3 mouse cellular contexts compared by ENCODE assay signal in genomic region chr10:117758344-117758743, GRCm38 (mm10). TPM values are rescaled to one million over a fixed set of nuclear protein-coding genes. Genes with fewer than 3 reads are reported as not detected.
DNase-seq lines count a peak whose midpoint lies in the region; ATAC-seq lines count a peak whose summit lies in the region.
"Not testable (repeated sequence)": the region's sequence is repeated elsewhere in the genome, so short reads cannot be mapped to it uniquely, and the experiment has no call there.

No protein-coding gene starts in this region.

- H3K9me3 ChIP-seq in midbrain, embryonic 11.5 days (ENCODE audit: control insufficient read depth, low read length), result not testable (repeated sequence)

- ATAC-seq in midbrain, embryonic 11.5 days (ENCODE audit: low FRiP score), result not testable (repeated sequence)

- 95% methylated on average over 3 of the region's 3 CpGs for WGBS in midbrain, embryonic 11.5 days

- DNase-seq in 3T3-L1 (ENCODE audit: low read depth, low spot score), result peak; percentile 94
- peak; percentile 95 for DNase-seq in adipocyte (ENCODE audit: low spot score)
- peak; percentile 10 for DNase-seq in midbrain, embryonic 11.5 days (ENCODE audit: low spot score, missing footprints)

- H3K9ac ChIP-seq in midbrain, embryonic 11.5 days (ENCODE audit: low read length), result not testable (repeated sequence)

- H3K27ac ChIP-seq in midbrain, embryonic 11.5 days (ENCODE audit: low read depth, low read length), result not testable (repeated sequence)

- not testable (repeated sequence) for H3K4me1 ChIP-seq in midbrain, embryonic 11.5 days (ENCODE audit: control insufficient read depth, insufficient read depth, low read length)

- not testable (repeated sequence) for H3K4me2 ChIP-seq in midbrain, embryonic 11.5 days

- peaks cover 44% of the 10 kb centered on the region for H3K36me3 ChIP-seq in midbrain, embryonic 11.5 days (ENCODE audit: control insufficient read depth, insufficient read depth, low read length)

- H3K4me3 ChIP-seq in midbrain, embryonic 11.5 days (ENCODE audit: low read depth, low read length), result not testable (repeated sequence)

- not testable (repeated sequence) for H3K27me3 ChIP-seq in midbrain, embryonic 11.5 days (ENCODE audit: control insufficient read depth, insufficient read depth, low read length)

RNA-seq across cellular contexts. Expression of gene Slc35e3, which starts 12.2 kb away (rescaled TPM):
- polyA plus RNA-seq in midbrain, embryonic 11.5 days (2014; fragmentation: Nextera tagmentation; extraction: Ambion mirVana), result 21.4 TPM in 2 replicates

RNA-seq across cellular contexts. Expression of gene Nup107, which starts 34.2 kb away (rescaled TPM):
- polyA plus RNA-seq in midbrain, embryonic 11.5 days (2014; fragmentation: Nextera tagmentation; extraction: Ambion mirVana), result 95.1 and 99.0 TPM in 2 replicates

RNA-seq across cellular contexts. Expression of gene Mdm2, which starts 47.8 kb away (rescaled TPM):
- polyA plus RNA-seq in midbrain, embryonic 11.5 days (2014; fragmentation: Nextera tagmentation; extraction: Ambion mirVana), result 67.5 and 74.3 TPM in 2 replicates

Comparison
In these comparisons a context has a peak if more than half of its experiments do, and no peak if none do; other contexts are left out.
1. DNase-seq: peak in every context shown above with its lines; median percentile 95 in adipocyte; 94 in 3T3-L1; 10 in midbrain, embryonic 11.5 days.